Mouse (Mus musculus): ENCODE data around the gene Lhx2.

DNA sequence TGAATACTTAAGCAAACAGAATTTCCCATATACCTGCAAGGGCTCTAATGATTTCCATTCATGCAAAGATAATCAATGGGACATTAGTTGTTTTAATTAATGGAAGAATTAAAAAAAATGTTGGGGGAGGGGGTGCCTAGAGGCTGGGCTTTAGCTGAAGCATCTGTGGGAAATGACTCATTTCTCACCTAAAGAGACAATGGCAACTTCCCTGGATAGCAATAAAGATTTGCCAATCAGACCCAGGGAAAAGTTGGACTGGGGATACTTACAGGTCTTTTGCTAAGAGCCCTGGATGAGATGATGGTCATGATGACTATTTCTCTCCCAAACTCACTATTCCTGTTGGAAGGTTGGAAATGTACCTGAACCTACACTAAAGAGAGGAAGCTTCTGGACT lies 5.6 kb downstream of the Lhx2 start:
- TF ChIP-seq CTCF (IDR thresholded peaks at IDR 0.05; ENCODE audit: insufficient read depth, low read depth, low read length) (no peak), POLR2A (IDR thresholded peaks at IDR 0.05; ENCODE audit: insufficient read depth, low read depth, low read length) (no peak)

All from olfactory bulb, adult 2 months (tissue).